In the genomic region with DNA sequence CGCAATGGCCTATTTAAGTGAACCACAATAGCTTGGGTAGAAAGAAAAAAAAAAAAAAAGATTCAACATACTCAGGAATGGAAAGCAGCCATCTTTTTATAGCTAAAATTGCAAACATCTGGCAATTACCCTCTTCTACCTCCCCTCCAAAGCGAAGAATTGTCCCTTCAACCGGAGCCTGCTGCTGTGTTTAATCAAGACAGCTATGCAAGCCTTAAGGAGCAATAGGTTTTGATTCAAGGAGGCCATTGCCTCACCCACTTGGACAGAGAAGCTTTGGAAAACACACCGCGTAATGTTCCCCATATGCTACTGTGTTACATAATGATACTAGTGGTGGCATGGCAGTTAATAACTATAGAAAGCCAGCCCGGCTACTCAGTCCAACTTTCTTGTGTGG, we compare ENCODE assay signal across 23 mouse cellular contexts.
A peak's percentile ranks its signal among the peaks of the same experiment; 100 is the strongest.
DNase-seq lines count a peak whose midpoint lies in the region; ATAC-seq and TF ChIP-seq lines count a peak whose summit lies in the region.
"Had no signal": no experiment of that assay in that cellular context is flagged by ENCODE, and none has a peak within 500 bp of the region (broad histone marks: within the 10 kb centered on the region; RNA-seq: fewer than 3 reads in every experiment).

No protein-coding gene starts in this region.

- H3K9me3 ChIP-seq in midbrain, embryonic 11.5 days (ENCODE audit: control insufficient read depth, low read length): no peaks in the 10 kb centered on the region
- no peaks in the 10 kb centered on the region for H3K9me3 ChIP-seq in midbrain, embryonic 16.5 days (replicated peaks; ENCODE audit: control insufficient read depth, low read length, poor library complexity, severe bottlenecking)
- H3K9me3 ChIP-seq: forebrain, embryonic 10.5 days; heart, embryonic 10.5 days; hindbrain, embryonic 12.5 days; liver, embryonic 15.5 days; midbrain, embryonic 12.5 days; neural tube, embryonic 15.5 days; stomach, embryonic 15.5 days had no signal

- no peaks in the 10 kb centered on the region for H3K27me3 ChIP-seq in midbrain, embryonic 11.5 days (ENCODE audit: control insufficient read depth, insufficient read depth, low read length)
- no peaks in the 10 kb centered on the region for H3K27me3 ChIP-seq in midbrain, embryonic 16.5 days (ENCODE audit: control insufficient read depth, insufficient read depth, low read depth, low read length)
- H3K27me3 ChIP-seq: hindbrain, embryonic 12.5 days; liver, embryonic 15.5 days; midbrain, embryonic 12.5 days; neural tube, embryonic 15.5 days; stomach, embryonic 15.5 days had no signal

- H3K4me3 ChIP-seq in midbrain, embryonic 11.5 days (ENCODE audit: low read depth, low read length): no peak overlapping the region
- H3K4me3 ChIP-seq in midbrain, embryonic 16.5 days (ENCODE audit: low read depth, low read length): no peak overlapping the region
- H3K4me3 ChIP-seq in embryonic fibroblast, embryonic 13.5 days (ENCODE audit: insufficient read depth, low read length): no peak overlapping the region
- H3K4me3 ChIP-seq: forebrain, embryonic 10.5 days; heart, embryonic 10.5 days; hindbrain, embryonic 12.5 days; liver, embryonic 15.5 days; midbrain, embryonic 12.5 days; neural tube, embryonic 15.5 days; stomach, embryonic 15.5 days had no signal

- peak; percentile 28 for DNase-seq in midbrain, embryonic 11.5 days (ENCODE audit: low spot score, missing footprints)
- DNase-seq in brain, adult 2 months (ENCODE audit: low read depth, low spot score): peak; percentile 37
- peak; percentile 15 for DNase-seq in mesoderm, embryonic 11.5 days (ENCODE audit: low read depth, low spot score)
- DNase-seq in left cerebral cortex, adult 18-20 months (ENCODE audit: low spot score in 2 of 2): no peak
- DNase-seq in layer of hippocampus, adult 9-10 months (ENCODE audit: low spot score): no peak
- DNase-seq: cerebellum, adult 18-20 months; gastrocnemius, postnatal 36 days; heart, postnatal 10 days; kidney, adult 8-10 months; kidney, postnatal 36 days; layer of hippocampus, postnatal 36 days; lung, postnatal 10 days; thymus, adult 2 months had no signal

- TF ChIP-seq CTCF in embryonic fibroblast, embryonic 13.5 days (IDR thresholded peaks at IDR 0.05; ENCODE audit: borderline replicate concordance, insufficient read depth, low read length): no peak

- ATAC-seq in midbrain, embryonic 11.5 days (ENCODE audit: low FRiP score): no peak
- ATAC-seq in midbrain, embryonic 16.5 days: no peak
- ATAC-seq: inflammation-experienced regulatory T-cells, adult 6 months had no signal

- H3K27ac ChIP-seq in midbrain, embryonic 11.5 days (ENCODE audit: low read depth, low read length): no peak overlapping the region
- no peak overlapping the region for H3K27ac ChIP-seq in midbrain, embryonic 16.5 days (ENCODE audit: low read length)
- H3K27ac ChIP-seq in embryonic fibroblast, embryonic 13.5 days (ENCODE audit: insufficient read depth, low read length): peak overlapping the region; percentile 75
- H3K27ac ChIP-seq: forebrain, embryonic 10.5 days; heart, embryonic 10.5 days; hindbrain, embryonic 12.5 days; liver, embryonic 15.5 days; midbrain, embryonic 12.5 days; neural tube, embryonic 15.5 days; stomach, embryonic 15.5 days had no signal

- H3K4me2 ChIP-seq in midbrain, embryonic 11.5 days: no peak overlapping the region
- H3K4me2 ChIP-seq in midbrain, embryonic 16.5 days (ENCODE audit: low read length): no peak overlapping the region
- H3K4me2 ChIP-seq: hindbrain, embryonic 12.5 days; liver, embryonic 15.5 days; midbrain, embryonic 12.5 days; neural tube, embryonic 15.5 days; stomach, embryonic 15.5 days had no signal

- peaks cover 5% of the 10 kb centered on the region; the same call in 1 of the 2 replicates for H3K4me1 ChIP-seq in midbrain, embryonic 11.5 days (ENCODE audit: control insufficient read depth, insufficient read depth, low read length)
- H3K4me1 ChIP-seq in midbrain, embryonic 16.5 days (ENCODE audit: control insufficient read depth, insufficient read depth, low read length): peaks cover 10% of the 10 kb centered on the region
- peaks cover 22% of the 10 kb centered on the region for H3K4me1 ChIP-seq in embryonic fibroblast, embryonic 13.5 days (ENCODE audit: control insufficient read depth, insufficient read depth, low read length)
- H3K4me1 ChIP-seq: heart, embryonic 10.5 days; liver, embryonic 15.5 days; stomach, embryonic 15.5 days had no signal

- TF ChIP-seq POLR2A in embryonic fibroblast, embryonic 13.5 days (IDR thresholded peaks at IDR 0.05; ENCODE audit: low read depth, low read length): no peak

- no peaks in the 10 kb centered on the region for H3K36me3 ChIP-seq in midbrain, embryonic 11.5 days (ENCODE audit: control insufficient read depth, insufficient read depth, low read length)
- H3K36me3 ChIP-seq in midbrain, embryonic 16.5 days (ENCODE audit: control insufficient read depth, insufficient read depth, low read length): no peaks in the 10 kb centered on the region
- H3K36me3 ChIP-seq: forebrain, embryonic 10.5 days; heart, embryonic 10.5 days; hindbrain, embryonic 12.5 days; liver, embryonic 15.5 days; midbrain, embryonic 12.5 days; neural tube, embryonic 15.5 days; stomach, embryonic 15.5 days had no signal

- no peak overlapping the region for H3K9ac ChIP-seq in midbrain, embryonic 11.5 days (ENCODE audit: low read length)
- no peak overlapping the region for H3K9ac ChIP-seq in midbrain, embryonic 16.5 days (ENCODE audit: low read depth, low read length)
- H3K9ac ChIP-seq: hindbrain, embryonic 12.5 days; liver, embryonic 15.5 days; midbrain, embryonic 12.5 days; neural tube, embryonic 15.5 days; stomach, embryonic 15.5 days had no signal

- 89% methylated on average over 6 of the region's 6 CpGs for WGBS in midbrain, embryonic 11.5 days
- WGBS in midbrain, embryonic 16.5 days: 92% methylated on average over 6 of the region's 6 CpGs

Comparison
In these comparisons a context has a peak if more than half of its experiments do, and no peak if none do; other contexts are left out.
1. DNase-seq: peak in midbrain, embryonic 11.5 days (single experiment), brain, adult 2 months (single experiment) and mesoderm, embryonic 11.5 days (single experiment); none in left cerebral cortex, adult 18-20 months (0 of 2) and layer of hippocampus, adult 9-10 months (single experiment).